Comparison of ENCODE assay signal across 13 mouse cellular contexts in genomic region chr17:40877741-40878140, GRCm38 (mm10). TPM values are rescaled to one million over a fixed set of nuclear protein-coding genes. Genes with fewer than 3 reads are reported as not detected.
A peak's percentile ranks its signal among the peaks of the same experiment; 100 is the strongest.
DNase-seq lines count a peak whose midpoint lies in the region; ATAC-seq and TF ChIP-seq lines count a peak whose summit lies in the region.
"Had no signal": no experiment of that assay in that cellular context is flagged by ENCODE, and none has a peak within 500 bp of the region (broad histone marks: within the 10 kb centered on the region; RNA-seq: fewer than 3 reads in every experiment).

No protein-coding gene starts in this region.

- no peak overlapping the region for H3K27ac ChIP-seq in heart, embryonic 16.5 days (ENCODE audit: low read length)
- H3K27ac ChIP-seq in intestine, postnatal 0 days (ENCODE audit: low read depth, low read length): no peak overlapping the region
- H3K27ac ChIP-seq: macrophage had no signal

- TF ChIP-seq CTCF in intestine, postnatal 0 days (IDR thresholded peaks at IDR 0.05; ENCODE audit: low read depth): no peak

- no peaks in the 10 kb centered on the region for H3K9me3 ChIP-seq in heart, embryonic 16.5 days (replicated peaks; ENCODE audit: control insufficient read depth, low read length)
- no peaks in the 10 kb centered on the region for H3K9me3 ChIP-seq in megakaryocyte, embryonic 14.5 days
- no peaks in the 10 kb centered on the region for H3K9me3 ChIP-seq in intestine, postnatal 0 days (ENCODE audit: control insufficient read depth)

- peak overlapping the region; percentile 29; the same call in 1 of the 2 replicates for H3K9ac ChIP-seq in heart, embryonic 16.5 days (ENCODE audit: low read length)
- H3K9ac ChIP-seq in intestine, postnatal 0 days (ENCODE audit: low read depth, low read length): 0 out of 2 replicates have a peak overlapping the region, but pooled peaks have one; percentile 34

- H3K4me3 ChIP-seq in heart, embryonic 16.5 days (ENCODE audit: low read length): peak overlapping the region; percentile 91
- peak overlapping the region; percentile 80 for H3K4me3 ChIP-seq in megakaryocyte, embryonic 14.5 days (replicated peaks)
- H3K4me3 ChIP-seq in intestine, postnatal 0 days (ENCODE audit: low read depth, low read length): peak overlapping the region; percentile 81

- 27% methylated on average over 3 of the region's 3 CpGs for WGBS in heart, embryonic 16.5 days
- 21% methylated on average over 3 of the region's 3 CpGs for WGBS in intestine, postnatal 0 days

- H3K36me3 ChIP-seq in heart, embryonic 16.5 days (ENCODE audit: control insufficient read depth, insufficient read depth): no peaks in the 10 kb centered on the region
- no peaks in the 10 kb centered on the region for H3K36me3 ChIP-seq in megakaryocyte, embryonic 14.5 days (replicated peaks; ENCODE audit: low read length)
- no peaks in the 10 kb centered on the region for H3K36me3 ChIP-seq in intestine, postnatal 0 days (ENCODE audit: control insufficient read depth, insufficient read depth)

- DNase-seq in heart, postnatal 10 days: no peak
- DNase-seq in cerebellum, adult 8-10 months: no peak
- no peak for DNase-seq in left cerebral cortex, postnatal 25 days (ENCODE audit: low spot score in 2 of 2)
- DNase-seq: kidney, postnatal 36 days had no signal

- H3K4me2 ChIP-seq in heart, embryonic 16.5 days (ENCODE audit: low read depth, low read length): peak overlapping the region; percentile 80
- H3K4me2 ChIP-seq in intestine, postnatal 0 days (replicated peaks; ENCODE audit: low read depth): peak overlapping the region; percentile 83

- H3K4me1 ChIP-seq in heart, embryonic 16.5 days (ENCODE audit: control insufficient read depth, insufficient read depth, low read length): peaks cover 15% of the 10 kb centered on the region
- H3K4me1 ChIP-seq in megakaryocyte, embryonic 14.5 days: peaks cover 72% of the 10 kb centered on the region
- H3K4me1 ChIP-seq in intestine, postnatal 0 days (replicated peaks; ENCODE audit: control insufficient read depth, insufficient read depth, low read length): no peaks in the 10 kb centered on the region; the same call in 1 of the 2 replicates

- no peaks in the 10 kb centered on the region for H3K27me3 ChIP-seq in heart, embryonic 16.5 days (ENCODE audit: control insufficient read depth, insufficient read depth, low read length)
- no peaks in the 10 kb centered on the region for H3K27me3 ChIP-seq in megakaryocyte, embryonic 14.5 days (replicated peaks)
- no peaks in the 10 kb centered on the region for H3K27me3 ChIP-seq in intestine, postnatal 0 days (replicated peaks; ENCODE audit: control insufficient read depth, insufficient read depth, low read length)

- no peak for ATAC-seq in heart, embryonic 16.5 days (replicated peaks; ENCODE audit: extremely low read depth, insufficient read depth, low FRiP score)
- ATAC-seq in megakaryocyte, adult 5-6 weeks (ENCODE audit: poor library complexity, severe bottlenecking): no peak
- ATAC-seq in intestine, postnatal 0 days: no peak
- ATAC-seq: forebrain, embryonic 14.5 days had no signal

- intact Hi-C loops in heart, postnatal 10 days (cut with DNase I): no loop called here
- intact Hi-C loops in left cerebral cortex, postnatal 25 days (cut with DNase I): no loop called here

RNA-seq across cellular contexts. Expression of gene 9130008F23Rik, which starts 2.6 kb away (rescaled TPM):
- 1.3 and 1.8 TPM in 2 replicates for polyA plus RNA-seq in heart, embryonic 16.5 days (2015; fragmentation: Nextera tagmentation; extraction: Ambion mirVana)
- total RNA-seq in heart, postnatal 10 days (2021): under 1 TPM; 0.37 to 0.84 TPM
- polyA plus RNA-seq in megakaryocyte, embryonic 14.5 days (2012; ENCODE audit: insufficient read depth, low replicate concordance): 1.1 and 3.3 TPM in 2 replicates
- total RNA-seq in megakaryocyte, adult 5-6 weeks (2015): 1.7 and 2.2 TPM in 2 replicates
- total RNA-seq in megakaryocyte, adult 5-6 weeks (2017): 1.5 and 2.9 TPM in 2 replicates
- polyA plus RNA-seq in intestine, postnatal 0 days (2015; fragmentation: Nextera tagmentation; extraction: Ambion mirVana): 7.2 and 7.3 TPM in 2 replicates
- not detected for total RNA-seq in left cerebral cortex, postnatal 25 days (2021)
- total RNA-seq: left cerebral cortex, adult 18-20 months had no signal

RNA-seq across cellular contexts. Expression of gene Glyatl3, which starts 36.4 kb away (rescaled TPM):
- polyA plus RNA-seq in heart, embryonic 16.5 days (2015; fragmentation: Nextera tagmentation; extraction: Ambion mirVana): not detected in 2 replicates
- not detected for total RNA-seq in heart, postnatal 10 days (2021)
- polyA plus RNA-seq in megakaryocyte, embryonic 14.5 days (2012; ENCODE audit: insufficient read depth, low replicate concordance): not detected in 2 replicates
- not detected in 2 replicates for total RNA-seq in megakaryocyte, adult 5-6 weeks (2015)
- total RNA-seq in megakaryocyte, adult 5-6 weeks (2017): not detected in 2 replicates
- polyA plus RNA-seq in intestine, postnatal 0 days (2015; fragmentation: Nextera tagmentation; extraction: Ambion mirVana): not detected in 2 replicates
- total RNA-seq in left cerebral cortex, postnatal 25 days (2021): not detected
- total RNA-seq: granulocyte monocyte progenitor cell, adult 5-6 weeks; left cerebral cortex, adult 18-20 months had no signal
- polyA plus RNA-seq: cortical plate, adult 2 months; forebrain, embryonic 14.5 days; macrophage had no signal

RNA-seq across cellular contexts. Expression of gene Mut, which starts 56.7 kb away (rescaled TPM):
- 46.8 and 50.9 TPM in 2 replicates for polyA plus RNA-seq in heart, embryonic 16.5 days (2015; fragmentation: Nextera tagmentation; extraction: Ambion mirVana)
- total RNA-seq in heart, postnatal 10 days (2021): 10 to 100 TPM; 66.9 to 68.9 TPM
- polyA plus RNA-seq in megakaryocyte, embryonic 14.5 days (2012; ENCODE audit: insufficient read depth, low replicate concordance): 3.5 TPM in 1 of 2 replicates, not detected in the other
- total RNA-seq in megakaryocyte, adult 5-6 weeks (2015): 9.7 and 12.3 TPM in 2 replicates
- 17.6 and 18.6 TPM in 2 replicates for total RNA-seq in megakaryocyte, adult 5-6 weeks (2017)
- 22.4 and 25.7 TPM in 2 replicates for polyA plus RNA-seq in intestine, postnatal 0 days (2015; fragmentation: Nextera tagmentation; extraction: Ambion mirVana)
- 10 to 100 TPM; 40.3 to 41.9 TPM for total RNA-seq in left cerebral cortex, postnatal 25 days (2021)

RNA-seq across cellular contexts. Expression of gene Cenpq, which starts 57.1 kb away (rescaled TPM):
- 15.9 and 20.1 TPM in 2 replicates for polyA plus RNA-seq in heart, embryonic 16.5 days (2015; fragmentation: Nextera tagmentation; extraction: Ambion mirVana)
- total RNA-seq in heart, postnatal 10 days (2021): 1 to 10 TPM; 6.9 to 7.4 TPM
- 0.86 TPM in 1 of 2 replicates, not detected in the other for polyA plus RNA-seq in megakaryocyte, embryonic 14.5 days (2012; ENCODE audit: insufficient read depth, low replicate concordance)
- total RNA-seq in megakaryocyte, adult 5-6 weeks (2015): 36.4 and 36.6 TPM in 2 replicates
- 50.7 and 51.3 TPM in 2 replicates for total RNA-seq in megakaryocyte, adult 5-6 weeks (2017)
- 7.2 and 8.4 TPM in 2 replicates for polyA plus RNA-seq in intestine, postnatal 0 days (2015; fragmentation: Nextera tagmentation; extraction: Ambion mirVana)
- 1 to 10 TPM; 5.2 to 5.6 TPM for total RNA-seq in left cerebral cortex, postnatal 25 days (2021)
